Mouse (Mus musculus) urinary bladder, postnatal 14 days (tissue): ENCODE results near the gene Socs4.

Experiments
- DNase-seq: peaks from one replicate; pipeline ENCODE4 v3.0.0; 2021; ENCODE audit warnings: low spot score

Gene Socs4

DNA sequence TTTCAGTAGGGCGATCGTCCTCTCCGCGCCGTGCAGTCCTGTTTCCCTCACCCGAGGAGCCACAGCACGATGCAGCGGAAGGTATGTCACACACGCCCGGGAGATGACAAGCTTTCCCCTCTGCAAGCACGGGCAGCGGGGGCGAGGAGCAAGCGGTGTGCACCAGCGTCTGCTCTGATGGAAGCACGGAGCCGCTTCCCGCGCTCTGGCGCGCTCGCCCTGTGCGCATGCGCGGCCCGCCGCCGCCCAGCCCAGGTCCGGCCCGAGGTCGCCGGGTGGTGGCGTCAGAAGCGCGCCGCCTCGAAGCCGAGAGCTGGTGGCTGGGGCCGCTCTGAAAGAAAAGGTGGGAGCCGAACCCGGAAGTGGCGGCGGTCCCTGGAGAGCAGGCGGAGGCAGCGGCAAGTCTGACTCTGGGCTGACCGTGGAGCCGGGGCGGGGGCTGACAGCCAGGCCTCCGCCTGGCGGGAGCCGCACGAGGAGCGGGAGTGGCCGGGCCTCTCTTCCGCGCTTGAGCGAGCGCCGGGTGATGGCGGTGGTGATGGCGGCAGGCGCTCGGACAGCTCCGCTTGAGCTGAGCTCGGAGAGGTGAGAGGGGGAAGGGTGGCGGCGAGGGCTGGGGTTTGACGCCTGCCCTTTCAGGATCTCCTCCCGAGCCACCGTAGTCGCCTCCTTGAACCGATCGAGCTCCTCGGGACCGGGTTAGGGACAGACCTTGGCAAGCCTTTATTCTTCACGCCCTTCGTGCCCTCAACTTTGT is at the start of gene Socs4, which contains the start of gene Wdhd1:
Socs4 (plus strand) TSS at position 295 of the 757 bp plus-strand sequence.
Wdhd1 (minus strand) TSS at position 221 of the 757 bp plus-strand sequence.
- DNase-seq: peak; percentile 94

- no peak for DNase-seq
Measured at GRCm38 (mm10) chr14:47229796-47230376, 46.8 kb upstream of the Socs4 start.

DNA sequence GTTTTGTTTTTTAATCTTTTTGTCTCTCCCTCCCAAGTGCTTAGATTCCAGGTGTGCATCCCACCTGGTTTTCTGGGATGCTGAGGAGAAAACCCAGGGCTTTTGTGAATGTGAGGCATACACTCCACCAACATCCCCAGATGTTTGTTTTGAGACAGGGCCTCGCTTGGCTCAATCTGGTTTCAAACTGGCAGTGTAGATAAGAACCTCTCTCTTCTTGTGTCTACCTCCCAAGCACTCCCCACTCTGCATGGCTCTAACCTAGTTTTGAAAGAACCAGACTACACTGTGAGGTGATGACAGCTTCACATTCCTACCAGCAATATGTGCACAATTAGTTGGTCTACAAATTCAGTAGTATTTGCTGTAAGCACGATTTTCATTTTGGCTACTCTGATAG is 43.1 kb upstream of the Socs4 start:
- no peak for DNase-seq

DNA sequence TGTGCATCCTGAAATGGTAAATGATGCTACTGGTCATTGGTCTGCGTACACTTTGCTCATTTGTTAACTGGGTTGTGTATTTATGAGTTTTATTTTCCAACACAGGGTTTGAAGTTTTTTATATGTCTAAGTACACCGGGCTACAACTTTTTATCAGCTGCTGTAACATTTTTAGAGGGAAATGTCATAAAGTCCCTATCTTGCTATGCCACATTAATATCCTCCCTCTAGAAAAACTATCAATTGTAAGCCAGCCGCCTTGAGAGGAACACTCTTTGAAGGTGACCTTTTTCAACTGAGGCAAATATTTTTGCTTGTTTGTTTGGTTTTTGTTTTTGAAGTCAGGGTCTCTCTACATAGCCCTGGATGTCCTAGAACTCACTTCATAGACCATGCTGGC is 42.7 kb upstream of the Socs4 start:
- DNase-seq: no peak

- DNase-seq: no peak
Measured at GRCm38 (mm10) chr14:47234526-47235250, 42.0 kb upstream of the Socs4 start.

GRCm38 (mm10) chr14:47236491-47236890 is 40.2 kb upstream of the Socs4 start:
- DNase-seq: no peak

DNA sequence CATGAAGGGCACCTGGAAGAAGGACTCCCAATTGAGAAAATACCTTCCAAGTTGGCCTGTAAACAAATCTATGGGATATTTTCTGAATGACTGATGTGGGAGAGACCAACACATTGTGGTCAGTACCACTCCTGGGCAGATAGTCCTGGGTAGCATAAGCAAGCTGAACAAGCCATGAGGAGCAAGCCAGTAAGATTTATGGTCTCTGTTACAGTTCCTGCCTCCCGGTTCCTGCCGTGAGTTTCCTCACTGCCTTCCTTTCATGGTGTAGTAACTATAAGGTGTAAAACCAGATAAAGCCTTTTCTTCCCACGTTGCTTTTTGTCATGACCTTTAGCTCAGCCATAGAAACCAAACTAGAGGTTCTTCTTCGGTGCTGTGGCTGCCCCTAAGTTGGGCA is 39.4 kb upstream of the Socs4 start:
- DNase-seq: no peak

GRCm38 (mm10) chr14:47240600-47240999 is 36.1 kb upstream of the Socs4 start:
- no peak for DNase-seq

DNA sequence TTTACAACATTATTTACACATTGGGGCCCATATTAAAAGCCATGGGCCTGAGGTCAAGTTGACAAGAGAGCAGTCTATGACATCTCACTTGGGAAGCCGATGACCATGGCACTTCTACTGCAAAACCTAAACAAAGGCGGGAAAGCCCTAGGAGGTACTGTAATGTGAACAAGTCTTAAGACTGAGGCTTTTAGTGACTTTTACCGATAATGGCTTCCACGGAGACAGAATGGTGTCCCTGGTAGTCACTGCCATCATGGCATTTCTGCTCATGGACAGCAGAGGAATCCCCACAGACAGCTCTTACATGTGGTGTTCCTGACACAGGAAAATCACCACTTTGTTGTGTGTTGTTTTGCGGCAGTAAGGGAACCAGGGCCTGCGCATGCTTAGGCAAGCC is 35.7 kb upstream of the Socs4 start:
- DNase-seq: no peak

GRCm38 (mm10) chr14:47242753-47243152 is 34.0 kb upstream of the Socs4 start:
- no peak for DNase-seq

DNA sequence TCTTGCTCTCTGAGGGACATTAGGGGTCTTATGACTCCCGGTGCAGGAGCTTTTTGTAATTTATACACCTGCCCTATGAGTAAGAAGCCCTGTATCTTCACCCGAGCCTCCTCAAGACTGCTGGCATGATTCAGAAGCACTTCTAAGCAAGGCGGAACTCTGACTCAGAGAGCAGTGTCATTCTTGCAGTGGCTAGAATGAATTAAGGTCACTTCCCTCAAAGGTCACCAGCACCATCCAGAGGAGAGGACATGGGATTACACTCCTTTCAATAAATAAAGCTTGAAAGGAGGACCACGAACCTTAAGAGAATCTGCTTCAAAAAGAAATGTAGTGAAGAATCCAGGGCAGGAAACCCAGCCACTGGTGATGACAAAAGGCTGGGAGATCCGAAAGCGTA is 26.9 kb upstream of the Socs4 start:
- DNase-seq: no peak

GRCm38 (mm10) chr14:47264866-47265265 is 11.9 kb upstream of the Socs4 start:
- DNase-seq: no peak

DNA sequence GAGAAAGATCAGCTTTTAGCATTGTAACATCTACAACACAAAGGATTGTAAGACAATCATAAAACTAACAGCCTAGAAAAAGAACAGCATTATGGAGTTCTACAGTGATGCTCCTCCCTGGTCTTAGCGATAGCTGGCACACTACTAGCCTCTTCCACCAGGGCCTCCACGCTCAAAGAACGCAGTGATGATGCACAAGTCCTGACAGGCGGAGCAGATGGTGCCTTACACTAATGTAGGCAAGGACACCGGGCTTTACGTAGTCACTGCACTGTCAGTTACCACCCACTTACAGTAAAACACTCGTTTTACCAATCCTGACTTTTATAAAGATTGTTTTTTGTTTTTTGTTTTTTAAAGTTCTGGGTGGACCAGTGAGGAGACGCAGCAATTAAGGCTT is 10.9 kb upstream of the Socs4 start:
- no peak for DNase-seq

- DNase-seq: no peak
Measured at GRCm38 (mm10) chr14:47269056-47269455, 7.7 kb upstream of the Socs4 start.

GRCm38 (mm10) chr14:47269706-47270105 is 7.0 kb upstream of the Socs4 start:
- no peak for DNase-seq

- DNase-seq: no peak
Measured at GRCm38 (mm10) chr14:47273751-47274150, 3.0 kb upstream of the Socs4 start.

GRCm38 (mm10) chr14:47275417-47275816 is 1.3 kb upstream of the Socs4 start:
- no peak for DNase-seq

DNA sequence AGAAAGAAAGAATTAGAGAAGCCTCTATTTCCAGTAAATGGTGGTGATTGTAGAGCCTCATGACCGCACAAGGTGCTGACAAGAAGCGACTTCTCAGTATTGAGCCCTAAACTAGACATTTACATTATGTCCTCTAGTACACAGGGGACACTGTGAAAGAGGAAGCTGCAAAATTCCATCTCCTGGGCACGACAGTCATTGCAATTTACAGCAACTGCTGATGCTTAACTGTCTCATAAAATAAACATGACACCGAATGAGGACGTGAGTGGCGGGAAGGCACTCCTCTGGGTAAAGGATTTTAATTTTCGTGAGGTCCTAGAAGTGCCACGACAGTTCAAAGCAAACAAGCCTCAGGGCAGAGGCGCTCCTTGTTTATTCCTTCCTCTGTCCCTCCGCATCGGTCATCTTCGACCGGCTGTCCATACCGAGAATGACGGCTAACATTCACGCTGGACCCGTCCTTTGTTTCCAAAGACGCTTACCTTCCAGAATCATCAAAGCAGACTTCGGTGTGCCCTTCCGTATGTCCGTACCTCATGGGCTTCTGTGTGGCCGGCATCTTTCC is 611 bp upstream of the Socs4 start:
- DNase-seq: no peak

DNA sequence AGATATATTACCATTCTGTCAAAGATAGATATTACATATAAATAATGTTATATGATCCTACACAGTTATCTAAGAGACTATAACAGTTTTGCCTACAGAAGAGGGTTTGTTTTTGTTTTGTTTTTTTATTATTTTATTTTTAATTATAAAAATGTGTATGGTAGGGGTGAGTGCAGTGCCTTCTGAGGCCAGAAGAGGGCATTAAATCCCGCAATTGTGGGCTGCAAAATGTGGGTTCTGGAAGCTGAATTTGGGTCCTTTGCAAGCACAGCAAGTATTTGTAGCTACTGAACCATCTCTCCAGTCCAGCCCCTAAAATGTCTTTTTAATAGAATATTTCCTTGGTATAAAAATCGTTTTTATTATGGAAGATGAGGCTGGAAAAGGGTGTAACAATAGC is 2.3 kb downstream of the Socs4 start:
- DNase-seq: no peak

GRCm38 (mm10) chr14:47281535-47281934 is 4.8 kb downstream of the Socs4 start:
- no peak for DNase-seq

DNA sequence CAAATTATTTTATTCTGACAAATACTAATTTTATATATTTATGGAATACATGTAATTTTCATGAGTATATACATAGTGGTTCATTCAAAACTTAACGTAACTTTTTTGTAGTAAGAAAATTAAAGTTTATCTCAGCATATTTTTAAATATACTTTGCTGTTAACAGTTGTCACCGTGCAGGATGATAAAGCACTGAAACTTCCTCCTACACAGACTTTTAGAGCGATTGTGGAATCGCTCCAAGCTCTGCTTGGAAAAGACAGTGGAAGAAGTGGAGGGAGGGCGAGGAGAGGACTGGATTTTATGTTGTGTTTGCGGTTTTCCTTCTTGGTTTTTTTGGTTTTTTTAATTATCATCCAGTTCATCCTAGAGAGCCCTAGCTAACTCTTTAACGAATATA is 6.8 kb downstream of the Socs4 start:
- no peak for DNase-seq

GRCm38 (mm10) chr14:47285271-47285670 is 8.5 kb downstream of the Socs4 start:
- DNase-seq: no peak

GRCm38 (mm10) chr14:47286215-47286614 is 9.5 kb downstream of the Socs4 start:
- DNase-seq: no peak
